Mouse (Mus musculus) embryonic facial prominence, embryonic 11.5 days (tissue): ENCODE data around the gene Ablim1. TPM values are rescaled to one million over a fixed set of nuclear protein-coding genes. Genes with fewer than 3 reads are reported as not detected.

Experiments used
- ATAC-seq: fragments of 200-750 bp; cut with Nextera tagmentation; replicated peaks from 2 replicates; pipeline ENCODE4 v1.8.0; 2017; ENCODE audit warnings: low read depth; ENCODE audit not compliant: insufficient number of reproducible peaks, low FRiP score, low TSS enrichment
- DNase-seq: peaks from one replicate; pipeline ENCODE4 v3.0.0-alpha.2; 2015; ENCODE audit warnings: low spot score
- H3K27ac ChIP-seq: fragments of 300-500 bp; sonication (generic); replicated peaks from 2 replicates; pipeline ENCODE4 v1.5.1; 2014; ENCODE audit warnings: mild to moderate bottlenecking, low read depth, low read length, control low read depth
- H3K27me3 ChIP-seq: fragments of 300-500 bp; sonication (generic); 2 replicates; pipeline ENCODE4 v1.6.1; 2014; ENCODE audit warnings: mild to moderate bottlenecking, low read length, moderate library complexity, mixed read lengths; ENCODE audit not compliant: control insufficient read depth, insufficient read depth
- H3K36me3 ChIP-seq: fragments of 300-500 bp; sonication (generic); replicated peaks from 2 replicates; pipeline ENCODE4 v1.6.1; 2014; ENCODE audit warnings: low read depth, mild to moderate bottlenecking, low read length, moderate library complexity, mixed read lengths; ENCODE audit not compliant: control insufficient read depth, insufficient read depth
- H3K4me1 ChIP-seq: fragments of 300-500 bp; sonication (generic); 2 replicates; pipeline ENCODE4 v1.6.1; 2014; ENCODE audit warnings: low read length, mixed read lengths; ENCODE audit not compliant: control insufficient read depth, insufficient read depth
- H3K4me2 ChIP-seq: fragments of 300-500 bp; sonication (generic); 2 replicates; pipeline ENCODE4 v1.6.1; 2014; ENCODE audit warnings: low read depth, mild to moderate bottlenecking, control low read depth, low read length, moderate library complexity
- H3K4me3 ChIP-seq: fragments of 300-500 bp; sonication (generic); 2 replicates; pipeline ENCODE4 v1.5.1; 2014; ENCODE audit warnings: low read depth, low read length, control low read depth
- H3K9ac ChIP-seq: fragments of 300-500 bp; sonication (generic); replicated peaks from 2 replicates; pipeline ENCODE4 v1.6.1; 2014; ENCODE audit warnings: mild to moderate bottlenecking, control low read depth, low read length
- H3K9me3 ChIP-seq: fragments of 300-500 bp; sonication (generic); replicated peaks from 2 replicates; pipeline ENCODE4 v1.6.1; 2016; ENCODE audit warnings: mild to moderate bottlenecking, low read length, inconsistent platforms, mixed read lengths; ENCODE audit not compliant: control insufficient read depth
- WGBS: fragments of 180-500 bp; shearing (Covaris S2); extraction: QIAGEN DNeasy Blood & Tissue Kit; methylation state at CpG from one replicate; pipeline ENCODE4 v1.1.7; 2014; 5-methylcytosine and 5-hydroxymethylcytosine counted together
- polyA plus RNA-seq: library from polyadenylated mRNA; unstranded; fragments of >200 nt; fragmentation: Nextera tagmentation; extraction: Ambion mirVana; gene quantifications from 2 replicates; pipeline ENCODE4 v1.2.1, GENCODE M21; 2014

Ablim1 gene
- polyA plus RNA-seq, 1 experiment from 2014 or later = 22.8 TPM

DNA sequence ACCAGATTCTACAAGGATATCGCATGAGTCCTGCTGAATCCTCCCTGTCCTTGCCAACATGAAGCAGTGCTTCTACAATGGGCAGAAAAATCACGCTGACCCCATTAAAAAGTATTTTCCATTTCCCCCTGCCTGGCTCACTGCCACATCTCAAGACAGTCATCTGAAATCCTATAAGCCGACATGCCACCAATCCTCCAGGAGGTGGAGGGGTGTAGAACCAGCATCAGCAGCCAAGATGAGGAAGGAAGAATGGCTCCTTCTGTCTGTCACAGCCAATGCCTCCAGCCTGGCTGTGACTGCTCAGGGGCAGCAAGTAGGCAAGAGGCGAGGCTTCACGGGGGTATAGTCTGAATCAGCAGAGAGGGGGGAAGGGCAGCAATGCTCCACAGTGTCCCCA is 47.2 kb downstream of the Ablim1 start:
- Histone ChIP-seq H3K36me3 (no peaks in the 10 kb centered on the region), H3K27me3 (no peaks in the 10 kb centered on the region), H3K27ac (no peak overlapping the region), H3K9me3 (no peaks in the 10 kb centered on the region), H3K4me2 (no peak overlapping the region), H3K4me1 (no peaks in the 10 kb centered on the region), H3K4me3 (no peak overlapping the region), H3K9ac (no peak overlapping the region)
- 64% methylated on average over 5 of the region's 5 CpGs for WGBS
- DNase-seq = no peak
- ATAC-seq = no peak

DNA sequence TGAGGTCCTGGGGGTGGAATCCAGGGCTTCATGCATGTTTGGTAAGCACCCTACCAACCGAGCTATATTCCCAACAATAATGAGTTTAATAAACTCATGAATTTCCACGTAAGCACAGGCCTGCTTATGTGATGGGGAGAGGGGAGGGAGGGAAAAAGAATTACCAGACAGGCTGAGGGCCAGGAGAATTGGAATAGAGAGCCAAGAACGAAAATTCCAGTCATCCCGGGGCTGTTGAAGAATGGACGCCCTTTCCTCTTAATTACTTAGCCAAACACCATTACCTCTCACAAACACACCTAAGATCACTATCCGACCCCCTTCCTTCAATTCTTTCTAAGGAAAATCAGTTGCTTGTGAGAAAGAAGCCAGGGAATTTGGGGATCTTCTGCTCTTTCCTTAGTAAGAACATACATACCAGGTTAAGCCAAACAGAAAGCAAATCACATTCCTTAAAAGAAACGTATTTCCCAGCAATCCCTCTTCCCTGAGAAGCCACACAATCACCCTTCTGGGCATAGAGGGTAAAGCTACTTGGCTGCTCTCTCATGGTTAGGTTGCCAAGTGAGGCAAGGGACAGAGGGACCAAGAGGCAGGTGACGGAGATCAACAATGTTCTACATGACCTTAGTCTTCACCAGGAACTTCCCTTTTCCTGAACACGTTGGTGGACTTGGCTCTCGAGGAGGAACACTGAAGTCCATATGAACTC is 48.2 kb downstream of the Ablim1 start:
- H3K27ac ChIP-seq = no peak overlapping the region
- H3K4me3 ChIP-seq = no peak overlapping the region
- H3K4me2 ChIP-seq = no peak overlapping the region
- DNase-seq (no peak), ATAC-seq (no peak)
- H3K4me1 ChIP-seq = no peaks in the 10 kb centered on the region
- no peaks in the 10 kb centered on the region for H3K36me3 ChIP-seq
- no peak overlapping the region for H3K9ac ChIP-seq
- 82% methylated on average over 10 of the region's 10 CpGs for WGBS
- no peaks in the 10 kb centered on the region for H3K27me3 ChIP-seq
- no peaks in the 10 kb centered on the region for H3K9me3 ChIP-seq

DNA sequence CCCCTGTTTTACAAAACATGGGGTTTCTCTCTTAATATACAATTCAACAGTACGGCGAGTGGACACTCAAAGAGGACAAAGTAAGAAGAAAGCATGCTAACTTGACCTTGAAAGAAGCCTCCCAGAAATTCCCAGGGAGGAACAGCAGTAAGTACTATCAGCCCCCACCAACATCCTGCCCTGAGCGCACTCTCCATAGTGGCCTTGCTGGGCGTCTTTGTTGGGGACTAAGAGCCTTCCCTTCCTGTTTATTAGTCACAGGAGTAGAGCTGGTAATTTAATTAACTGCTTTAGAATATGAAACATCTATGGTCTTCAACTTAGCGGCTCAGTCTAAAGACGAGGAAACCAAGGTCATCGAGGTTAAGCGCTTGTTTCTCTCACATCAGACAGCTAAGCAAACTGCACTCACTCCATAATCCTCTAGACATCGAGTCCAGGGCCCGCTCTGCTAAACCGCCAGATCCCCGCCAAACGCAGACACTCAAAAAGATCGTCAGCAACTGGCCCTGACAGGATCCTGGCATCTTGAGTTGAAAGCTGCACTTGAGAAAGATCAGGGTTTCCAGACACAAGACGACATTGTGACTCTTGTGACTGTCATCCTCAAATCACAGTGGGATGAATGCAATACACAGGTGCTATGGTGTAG is 50.3 kb downstream of the Ablim1 start:
- Histone ChIP-seq H3K4me3 (no peak overlapping the region), H3K9me3 (no peaks in the 10 kb centered on the region), H3K27me3 (no peaks in the 10 kb centered on the region), H3K4me1 (no peaks in the 10 kb centered on the region), H3K36me3 (no peaks in the 10 kb centered on the region), H3K27ac (no peak overlapping the region), H3K9ac (no peak overlapping the region), H3K4me2 (no peak overlapping the region)
- 48% methylated on average over 15 of the region's 15 CpGs for WGBS
- ATAC-seq (no peak), DNase-seq (no peak)

DNA sequence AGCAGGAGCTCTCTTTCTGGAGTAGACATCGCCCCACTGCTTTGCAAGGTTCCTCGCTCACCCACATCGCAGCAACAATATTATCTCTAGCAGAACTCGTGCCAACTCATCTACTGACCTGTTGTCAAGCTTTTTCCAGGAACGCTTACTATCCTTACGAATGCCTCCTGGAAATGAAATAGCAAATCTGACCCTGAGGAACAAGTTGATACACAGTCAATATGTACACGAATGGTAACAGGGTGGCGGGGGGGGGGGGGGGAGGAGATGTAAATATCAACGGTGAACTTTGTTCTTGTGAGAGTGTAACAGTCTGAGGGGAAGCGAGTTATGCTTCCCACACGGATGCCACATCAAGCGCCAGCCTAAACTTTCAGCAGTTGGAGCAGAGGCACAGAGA is 56.9 kb downstream of the Ablim1 start:
- H3K36me3 ChIP-seq = no peaks in the 10 kb centered on the region
- no peaks in the 10 kb centered on the region for H3K4me1 ChIP-seq
- no peak for ATAC-seq
- no peak overlapping the region for H3K27ac ChIP-seq
- no peak overlapping the region for H3K4me3 ChIP-seq
- H3K9me3 ChIP-seq = no peaks in the 10 kb centered on the region
- no peaks in the 10 kb centered on the region for H3K27me3 ChIP-seq
- no peak overlapping the region for H3K9ac ChIP-seq
- no peak for DNase-seq
- H3K4me2 ChIP-seq = no peak overlapping the region
- WGBS = 86% methylated on average over 12 of the region's 12 CpGs

DNA sequence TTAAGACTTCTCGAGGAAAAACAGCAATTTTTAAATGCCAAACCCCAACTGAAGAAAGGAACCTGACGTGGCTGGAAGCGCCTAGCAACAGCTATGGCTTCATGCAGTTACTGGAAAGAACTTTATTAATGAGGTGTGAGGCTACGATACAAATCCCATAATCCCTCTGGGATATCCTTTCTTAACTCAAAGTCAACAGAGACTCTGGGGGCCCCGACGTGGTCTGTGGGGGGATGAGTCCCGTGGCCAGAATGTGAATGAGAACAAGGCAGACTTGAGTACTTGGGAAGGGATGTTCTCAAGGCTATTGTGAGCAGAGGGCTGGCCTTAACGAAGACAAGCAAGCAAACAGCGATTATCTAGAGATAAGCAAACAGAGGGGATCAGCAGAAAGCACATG is 58.1 kb downstream of the Ablim1 start:
- DNase-seq = no peak
- WGBS = 73% methylated on average over 9 of the region's 9 CpGs
- Histone ChIP-seq H3K4me1 (no peaks in the 10 kb centered on the region), H3K36me3 (no peaks in the 10 kb centered on the region), H3K4me2 (no peak overlapping the region), H3K4me3 (no peak overlapping the region), H3K9ac (no peak overlapping the region), H3K27ac (no peak overlapping the region), H3K27me3 (no peaks in the 10 kb centered on the region), H3K9me3 (no peaks in the 10 kb centered on the region)
- no peak for ATAC-seq

DNA sequence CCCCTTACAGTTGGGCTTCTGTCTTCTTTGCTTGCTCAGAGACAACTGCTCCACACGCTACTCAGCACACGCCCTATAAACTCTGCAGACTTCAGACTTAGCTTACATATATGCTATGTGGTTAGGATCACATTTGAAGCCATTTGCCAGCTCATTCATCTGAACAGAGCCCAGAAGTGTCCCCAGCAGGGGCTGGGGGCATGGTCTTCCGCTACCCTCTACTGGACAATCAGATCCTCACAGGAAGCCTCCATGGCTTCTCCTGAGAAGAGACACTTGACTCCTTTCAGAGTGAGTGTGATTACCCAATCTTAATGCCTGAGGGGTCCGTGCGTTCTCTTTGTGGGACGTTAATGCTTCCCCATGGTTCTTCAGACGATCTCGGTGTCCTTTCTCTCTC is 59.6 kb downstream of the Ablim1 start:
- Histone ChIP-seq H3K27me3 (no peaks in the 10 kb centered on the region), H3K27ac (no peak overlapping the region), H3K9me3 (no peaks in the 10 kb centered on the region), H3K4me2 (no peak overlapping the region), H3K36me3 (no peaks in the 10 kb centered on the region), H3K4me3 (no peak overlapping the region), H3K4me1 (no peaks in the 10 kb centered on the region), H3K9ac (no peak overlapping the region)
- ATAC-seq (no peak), DNase-seq (no peak)
- 74% methylated on average over 8 of the region's 8 CpGs for WGBS

DNA sequence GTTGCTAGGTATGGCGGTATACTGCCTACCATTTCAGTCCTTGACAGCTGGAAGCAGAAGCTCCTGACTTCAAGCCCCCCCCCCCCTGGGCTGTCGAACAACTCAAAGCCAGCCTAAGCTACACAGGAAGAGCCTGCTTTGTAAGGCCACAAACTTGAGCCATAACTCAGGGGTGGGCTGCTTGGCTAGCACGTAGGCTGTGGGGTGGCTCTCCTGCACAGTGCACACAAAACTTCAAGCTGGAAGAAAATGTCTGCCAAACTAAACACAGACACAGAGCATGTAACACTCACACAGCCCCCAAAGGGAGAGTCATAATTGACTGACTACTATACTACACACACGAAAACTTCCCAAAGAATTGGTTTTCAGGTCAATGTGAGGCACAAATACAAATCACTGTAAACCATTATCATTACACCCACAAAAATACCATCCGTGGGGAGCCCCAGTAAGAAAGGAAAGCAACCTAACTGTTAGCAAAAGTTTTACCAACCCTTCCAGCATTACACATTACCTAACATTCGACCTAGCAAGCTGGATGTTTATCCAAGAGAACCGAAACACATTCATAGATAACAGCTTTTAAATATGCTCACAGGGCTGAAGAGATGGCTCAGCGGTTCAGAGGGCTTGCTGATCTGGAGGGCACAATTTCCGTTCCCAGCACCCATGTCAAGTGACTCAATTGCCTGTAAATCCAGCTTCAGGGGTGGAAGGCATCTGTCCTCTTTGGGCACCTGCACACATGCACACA is 61.8 kb downstream of the Ablim1 start:
- Histone ChIP-seq H3K4me2 (no peak overlapping the region), H3K27me3 (no peaks in the 10 kb centered on the region), H3K4me3 (no peak overlapping the region), H3K27ac (no peak overlapping the region), H3K36me3 (no peaks in the 10 kb centered on the region), H3K4me1 (no peaks in the 10 kb centered on the region), H3K9ac (no peak overlapping the region), H3K9me3 (no peaks in the 10 kb centered on the region)
- 74% methylated on average over 9 of the region's 9 CpGs for WGBS
- DNase-seq = no peak
- no peak for ATAC-seq

DNA sequence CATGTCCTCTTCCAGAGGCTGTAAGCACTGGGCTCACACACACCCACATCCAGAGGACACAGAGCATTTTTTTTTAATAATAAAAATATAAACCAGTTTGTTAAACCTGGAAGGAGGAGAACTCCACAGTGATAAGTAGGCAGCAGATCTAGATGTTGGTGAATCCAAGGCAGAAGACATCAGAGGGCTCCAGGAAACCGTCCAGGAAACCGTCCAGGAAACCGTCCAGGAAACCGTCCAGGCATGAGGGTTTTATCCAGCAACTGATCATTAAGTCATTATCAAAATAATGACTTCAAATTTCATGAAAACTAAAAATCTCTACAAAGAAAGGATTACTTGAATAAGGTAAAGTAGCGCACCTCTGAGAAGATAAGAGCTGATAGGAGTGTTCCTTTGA is 65.9 kb downstream of the Ablim1 start:
- Histone ChIP-seq H3K36me3 (no peaks in the 10 kb centered on the region), H3K4me1 (no peaks in the 10 kb centered on the region), H3K27me3 (no peaks in the 10 kb centered on the region), H3K9ac (no peak overlapping the region), H3K9me3 (no peaks in the 10 kb centered on the region), H3K27ac (no peak overlapping the region), H3K4me3 (no peak overlapping the region), H3K4me2 (no peak overlapping the region)
- WGBS = 83% methylated on average over 5 of the region's 5 CpGs
- DNase-seq = no peak
- ATAC-seq = no peak
